Mouse (Mus musculus) liver, adult 2 months (tissue): ENCODE measurements around the gene Bcar1. TPM values are rescaled to one million over a fixed set of nuclear protein-coding genes. Genes with fewer than 3 reads are reported as not detected.

Experiments
- DNase-seq: peaks from one replicate; pipeline ENCODE4 v3.0.0-alpha.2; 2011; ENCODE audit warnings: low read depth, low spot score; ENCODE audit errors: extremely low read depth
- H3K27ac ChIP-seq: fragments of 200-500 bp; replicated peaks from 2 replicates; pipeline ENCODE4 v1.5.1; 2012; ENCODE audit warnings: low read depth, mild to moderate bottlenecking, control low read depth, inconsistent platforms, low read length; ENCODE audit not compliant: insufficient read depth
- H3K27me3 ChIP-seq: fragments of 200-500 bp; 2 replicates; pipeline ENCODE4 v1.6.1; 2012; ENCODE audit warnings: mild to moderate bottlenecking, moderate library complexity, low read length, inconsistent platforms; ENCODE audit not compliant: control insufficient read depth, insufficient read depth
- H3K36me3 ChIP-seq: fragments of 200-500 bp; 2 replicates; pipeline ENCODE4 v1.6.1; 2012; ENCODE audit warnings: low read length, inconsistent platforms; ENCODE audit not compliant: control insufficient read depth, insufficient read depth
- H3K4me1 ChIP-seq: fragments of 200-500 bp; 2 replicates; pipeline ENCODE4 v1.6.1; 2011; ENCODE audit warnings: low read length; ENCODE audit not compliant: control insufficient read depth, insufficient read depth
- H3K4me3 ChIP-seq: fragments of 200-500 bp; 2 replicates; pipeline ENCODE4 v1.5.1; 2011; ENCODE audit warnings: low read depth, mild to moderate bottlenecking, control low read depth, low read length, moderate library complexity; ENCODE audit not compliant: insufficient read depth
- H3K79me2 ChIP-seq: fragments of 200-500 bp; 2 replicates; pipeline ENCODE4 v1.6.1; 2012; ENCODE audit warnings: inconsistent platforms, mild to moderate bottlenecking, low read length, moderate library complexity; ENCODE audit not compliant: control insufficient read depth, insufficient read depth
- H3K9ac ChIP-seq: fragments of 200-500 bp; 2 replicates; pipeline ENCODE4 v1.6.1; 2012; ENCODE audit warnings: low read depth, mild to moderate bottlenecking, control low read depth, inconsistent platforms, low read length
- CTCF ChIP-seq: fragments of 200-500 bp; IDR thresholded peaks from 2 replicates; pipeline ENCODE4 v1.5.1; 2011; ENCODE audit warnings: low read depth, low read length, control low read depth
- POLR2A ChIP-seq: fragments of 200-500 bp; IDR thresholded peaks from 2 replicates; pipeline ENCODE4 v1.6.1; 2011; ENCODE audit warnings: low read length, control low read depth; ENCODE audit not compliant: insufficient read depth; ENCODE audit errors: extremely low read depth
- WGBS: fragments of 180-500 bp; shearing (Covaris S2); methylation state at CpG from one replicate; pipeline ENCODE4 v1.1.7; 2018; 5-methylcytosine and 5-hydroxymethylcytosine counted together
- polyA plus RNA-seq: library from polyadenylated mRNA; depleted of rRNA; stranded (reverse); fragments of >200 nt; gene quantifications from 2 replicates; pipeline ENCODE4 v1.2.3, GENCODE M21; 2012
- total RNA-seq: library from RNA; depleted of rRNA; stranded (reverse); fragments of >200 nt; gene quantifications from 2 replicates; pipeline ENCODE4 v1.2.3, GENCODE M21; 2014

Bcar1 gene
- total and polyA plus RNA-seq, 2 experiments, result 11.3 to 53.2 TPM

DNA sequence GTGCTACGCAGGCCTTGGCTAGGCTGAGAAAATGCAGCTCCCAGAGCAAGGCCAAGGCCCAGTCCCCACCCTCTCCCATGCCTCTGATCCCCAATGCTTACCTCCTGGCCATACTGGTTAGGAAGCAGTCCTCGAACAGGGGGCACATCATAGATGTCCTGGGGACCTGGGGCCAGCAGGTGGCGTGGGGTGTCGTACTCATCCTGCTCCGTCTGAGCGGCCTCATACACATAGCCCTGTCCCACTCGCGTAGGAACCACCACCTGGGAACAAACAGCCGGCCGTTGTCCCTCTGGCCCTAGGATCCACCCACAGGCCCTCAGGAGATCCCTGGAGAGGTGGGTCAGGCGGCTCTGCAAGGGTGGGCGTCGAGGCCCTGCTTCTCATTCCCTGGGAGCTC is 28.1 kb downstream of the Bcar1 start:
- peaks cover 33% of the 10 kb centered on the region for H3K79me2 ChIP-seq
- DNase-seq, result no peak
- H3K27me3 ChIP-seq, result no peaks in the 10 kb centered on the region
- TF ChIP-seq POLR2A (no peak), CTCF (no peak)
- H3K36me3 ChIP-seq, result peaks cover 39% of the 10 kb centered on the region; the same call in 1 of the 2 replicates
- 93% methylated on average over 13 of the region's 13 CpGs for WGBS
- H3K4me1 ChIP-seq, result peaks cover 14% of the 10 kb centered on the region; the same call in 1 of the 2 replicates
- H3K4me3 ChIP-seq, result no peak overlapping the region
- H3K9ac ChIP-seq, result no peak overlapping the region
- no peak overlapping the region for H3K27ac ChIP-seq

GRCm38 (mm10) chr8:111714295-111714694 is 29.3 kb downstream of the Bcar1 start:
- Histone ChIP-seq H3K4me3 (no peak overlapping the region), H3K27ac (no peak overlapping the region), H3K27me3 (no peaks in the 10 kb centered on the region), H3K79me2 (peaks cover 23% of the 10 kb centered on the region), H3K4me1 (peaks cover 18% of the 10 kb centered on the region), H3K36me3 (peaks cover 30% of the 10 kb centered on the region; the same call in 1 of the 2 replicates), H3K9ac (no peak overlapping the region)
- TF ChIP-seq POLR2A (no peak), CTCF (no peak)
- no peak for DNase-seq
- WGBS, result 94% methylated on average over 12 of the region's 12 CpGs

DNA sequence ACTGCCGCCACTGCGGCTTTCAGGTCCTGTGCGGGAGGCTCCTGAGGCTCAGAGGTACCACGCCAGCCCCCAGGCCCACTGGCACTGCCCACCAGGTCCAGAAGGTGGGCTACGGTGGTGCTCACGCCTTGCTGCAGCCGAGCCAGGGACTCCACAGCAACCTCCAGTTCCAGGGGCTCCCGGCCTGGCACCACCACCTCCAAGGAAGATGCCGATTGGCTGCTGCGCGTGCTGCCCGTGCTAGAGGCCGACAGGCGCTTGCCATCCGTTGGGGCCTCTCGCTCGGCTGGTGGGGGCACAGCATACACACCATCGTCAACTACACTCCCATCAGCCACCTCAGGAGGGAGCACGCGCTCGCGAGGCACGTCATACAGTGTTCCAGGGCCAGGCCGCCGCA is 29.8 kb downstream of the Bcar1 start:
- WGBS, result 95% methylated on average over 25 of the region's 25 CpGs
- H3K27ac ChIP-seq, result no peak overlapping the region
- H3K9ac ChIP-seq, result no peak overlapping the region
- peaks cover 29% of the 10 kb centered on the region; the same call in 1 of the 2 replicates for H3K36me3 ChIP-seq
- no peaks in the 10 kb centered on the region for H3K27me3 ChIP-seq
- DNase-seq, result no peak
- peaks cover 23% of the 10 kb centered on the region for H3K79me2 ChIP-seq
- peaks cover 20% of the 10 kb centered on the region for H3K4me1 ChIP-seq
- no peak overlapping the region for H3K4me3 ChIP-seq
- no peak for TF ChIP-seq POLR2A
- no peak for TF ChIP-seq CTCF

GRCm38 (mm10) chr8:111713291-111713690 is 30.3 kb downstream of the Bcar1 start:
- Histone ChIP-seq H3K9ac (no peak overlapping the region), H3K27ac (no peak overlapping the region), H3K4me3 (no peak overlapping the region), H3K27me3 (no peaks in the 10 kb centered on the region), H3K4me1 (peaks cover 23% of the 10 kb centered on the region), H3K36me3 (peaks cover 27% of the 10 kb centered on the region; the same call in 1 of the 2 replicates), H3K79me2 (peaks cover 23% of the 10 kb centered on the region)
- DNase-seq, result no peak
- WGBS, result 90% methylated on average over 11 of the region's 11 CpGs
- TF ChIP-seq POLR2A (no peak), CTCF (no peak)

DNA sequence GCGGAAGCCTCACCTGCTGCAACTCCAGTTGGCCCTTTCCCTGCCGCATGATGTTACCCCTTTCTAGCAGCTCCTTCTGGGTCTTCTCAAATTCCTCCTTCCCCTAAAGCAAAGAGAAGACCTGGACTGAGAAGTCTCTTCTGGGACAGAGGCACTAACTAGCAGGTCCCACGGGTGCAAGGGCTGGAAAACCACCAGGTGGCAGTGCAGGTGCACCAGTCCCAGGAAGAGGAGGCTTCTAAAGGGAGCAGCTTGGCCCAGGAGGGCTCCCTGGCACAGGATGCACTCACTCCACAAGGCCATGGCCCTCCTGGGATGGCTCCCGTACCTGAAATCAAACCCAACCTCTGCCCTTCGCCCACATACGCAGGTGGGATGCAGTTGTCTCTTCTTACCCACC is 31.0 kb downstream of the Bcar1 start:
- Histone ChIP-seq H3K36me3 (peaks cover 27% of the 10 kb centered on the region; the same call in 1 of the 2 replicates), H3K27ac (no peak overlapping the region), H3K9ac (no peak overlapping the region), H3K27me3 (no peaks in the 10 kb centered on the region), H3K4me3 (no peak overlapping the region), H3K4me1 (peaks cover 19% of the 10 kb centered on the region), H3K79me2 (peaks cover 21% of the 10 kb centered on the region)
- DNase-seq, result peak; percentile 56
- TF ChIP-seq CTCF (peak; percentile 89), POLR2A (no peak)
- 59% methylated on average over 6 of the region's 6 CpGs for WGBS

- no peak overlapping the region for H3K27ac ChIP-seq
- H3K79me2 ChIP-seq, result peaks cover 17% of the 10 kb centered on the region
- H3K27me3 ChIP-seq, result no peaks in the 10 kb centered on the region
- H3K36me3 ChIP-seq, result peaks cover 27% of the 10 kb centered on the region; the same call in 1 of the 2 replicates
- peaks cover 20% of the 10 kb centered on the region for H3K4me1 ChIP-seq
- TF ChIP-seq CTCF, result no peak
- TF ChIP-seq POLR2A, result no peak
- H3K4me3 ChIP-seq, result no peak overlapping the region
- WGBS, result 78% methylated on average over 9 of the region's 9 CpGs
- no peak overlapping the region for H3K9ac ChIP-seq
- no peak for DNase-seq
Observed at GRCm38 (mm10) chr8:111712135-111712534, 31.5 kb downstream of the Bcar1 start.
